Mouse (Mus musculus) embryonic stem cell, embryonic (primary cell): Measurements from ENCODE around the gene Fzr1.

Experiments used
- CTCF ChIA-PET, 4 experiments: fragments of 300-600 bp in 2 of 4; fragments of 350-600 bp in 2 of 4; sonication (Branson Sonifier 250); formaldehyde crosslinking; loops; one replicate each; lab custom pipeline; 2022; ENCODE audit warnings: inconsistent platforms in 2 of 4; lab: Charles Lee
- POLR2A ChIA-PET, 4 experiments: fragments of 300-600 bp in 2 of 4; fragments of 350-600 bp in 2 of 4; sonication (Branson Sonifier 250); formaldehyde crosslinking; loops; one replicate each; lab custom pipeline; 2022; ENCODE audit warnings: antibody characterized with exemption in 4 of 4, inconsistent platforms in 1 of 4; lab: Charles Lee

Fzr1 gene

GRCm38 (mm10) chr10:81410981-81411380, 32.7 kb upstream of the Fzr1 start:
- POLR2A ChIA-PET, result interaction anchor here in 3 of 4 experiments (0.5 to 10.0 kb wide), 11 partner anchors 8 to 746 kb away, joined by 3 to 104 read pairs (median 4); partner anchors contain the start of genes 4930404N11Rik (in 1 of the 3), Dohh (in 1 of the 3), Gm48551 (in 1 of the 3) and Pip5k1c (in 1 of the 3)
- CTCF ChIA-PET, result interaction anchor here in 2 of 4 experiments (0.6 to 1.6 kb wide), 8 partner anchors 9 to 140 kb away, joined by 3 to 9 read pairs (median 5); partner anchors contain the start of gene Pip5k1c (in 1 of the 2)

GRCm38 (mm10) chr10:81410350-81410749, 32.0 kb upstream of the Fzr1 start:
- ChIA-PET POLR2A (interaction anchor here in 3 of 4 experiments (0.6 to 10.0 kb wide), 9 partner anchors 8 to 746 kb away, joined by 3 to 104 read pairs (median 5); partner anchors contain the start of genes 4930404N11Rik (in 1 of the 3), Dohh (in 1 of the 3), Gm48551 (in 1 of the 3) and Pip5k1c (in 1 of the 3)), CTCF (interaction anchor here in 1 of 4 experiments (0.9 to 1.6 kb wide), 5 partner anchors 9 to 118 kb away, joined by 3 to 6 read pairs (median 5); partner anchors contain the start of gene Pip5k1c)

GRCm38 (mm10) chr10:81409330-81409729, 31.0 kb upstream of the Fzr1 start:
- ChIA-PET CTCF (interaction anchor here in 2 of 4 experiments (0.7 to 1.2 kb wide), 2 partner anchors 64 to 93 kb away, joined by 3 read pairs; no protein-coding TSS in a partner anchor), POLR2A (interaction anchor here in 2 of 4 experiments (0.5 to 1.7 kb wide), 5 partner anchors 20 to 449 kb away, joined by 3 to 5 read pairs (median 3); no protein-coding TSS in a partner anchor)

- ChIA-PET POLR2A (interaction anchor here in 2 of 4 experiments (1.0 to 3.0 kb wide), 5 partner anchors 9 to 479 kb away, joined by 3 to 21 read pairs (median 5); partner anchors contain the start of gene Gadd45b (in 1 of the 2)), CTCF (interaction anchor here in 3 of 4 experiments (0.7 to 7.9 kb wide), 7 partner anchors 7 to 143 kb away, joined by 3 to 98 read pairs (median 3); partner anchors contain the start of genes Gm48552 (in 1 of the 3) and Smim24 (in 1 of the 3))
Measured at GRCm38 (mm10) chr10:81408871-81409291, 30.6 kb upstream of the Fzr1 start.

- ChIA-PET POLR2A (interaction anchor here in 2 of 4 experiments (0.7 to 8.1 kb wide), 9 partner anchors 9 to 479 kb away, joined by 3 to 75 read pairs (median 5); partner anchors contain the start of genes Gadd45b (in 1 of the 2) and Pip5k1c (in 1 of the 2)), CTCF (interaction anchor here (0.5 to 7.9 kb wide), 12 partner anchors 8 to 143 kb away, joined by 3 to 98 read pairs (median 4); partner anchors contain the start of genes Gm48552 (in 1 of the 4) and Smim24 (in 1 of the 4))
Measured at GRCm38 (mm10) chr10:81408424-81408729, 30.1 kb upstream of the Fzr1 start.

- CTCF ChIA-PET, result interaction anchor here (0.5 to 7.9 kb wide), 20 partner anchors 8 to 144 kb away, joined by 3 to 98 read pairs (median 4); partner anchors contain the start of genes Fzr1 (in 1 of the 4), Gm48552 (in 1 of the 4), Pip5k1c (in 1 of the 4) and Smim24 (in 1 of the 4)
- POLR2A ChIA-PET, result interaction anchor here in 2 of 4 experiments (0.6 to 8.1 kb wide), 14 partner anchors 9 to 1240 kb away, joined by 3 to 75 read pairs (median 4); partner anchors contain the start of genes Fzr1 (in 1 of the 2), Gadd45b (in 1 of the 2) and Pip5k1c (in 1 of the 2)
Measured at GRCm38 (mm10) chr10:81407539-81408423, 29.5 kb upstream of the Fzr1 start.

GRCm38 (mm10) chr10:81406504-81407440, 28.5 kb upstream of the Fzr1 start:
- ChIA-PET POLR2A (interaction anchor here in 3 of 4 experiments (0.5 to 8.1 kb wide), 9 partner anchors 11 to 1239 kb away, joined by 3 to 75 read pairs (median 3); partner anchors contain the start of gene Fzr1 (in 1 of the 3)), CTCF (interaction anchor here (0.5 to 7.9 kb wide), 36 partner anchors 9 to 318 kb away, joined by 3 to 98 read pairs (median 4); partner anchors contain the start of genes Cactin (in 1 of the 4), Dohh (in 1 of the 4), Fzr1 (in 1 of the 4) and Gm48551 (in 1 of the 4))

- POLR2A ChIA-PET, result interaction anchor here in 3 of 4 experiments (0.6 to 8.1 kb wide), 12 partner anchors 9 to 77 kb away, joined by 3 to 104 read pairs (median 4); partner anchors contain the start of genes Fzr1 (in 1 of the 3) and Tbxa2r (in 1 of the 3)
- CTCF ChIA-PET, result interaction anchor here (0.6 to 7.9 kb wide), 41 partner anchors 10 to 203 kb away, joined by 3 to 98 read pairs (median 3); partner anchors contain the start of genes Smim24 (in 2 of the 4), Cactin (in 1 of the 4), Dohh (in 1 of the 4) and Fzr1 (in 1 of the 4)
Measured at GRCm38 (mm10) chr10:81405588-81406201, 27.4 kb upstream of the Fzr1 start.

GRCm38 (mm10) chr10:81404720-81405119, 26.4 kb upstream of the Fzr1 start:
- ChIA-PET CTCF (interaction anchor here (0.6 to 7.9 kb wide), 34 partner anchors 9 to 147 kb away, joined by 3 to 98 read pairs (median 4); partner anchors contain the start of genes Smim24 (in 3 of the 4), Apba3 (in 1 of the 4), Fzr1 (in 1 of the 4) and Gm48552 (in 1 of the 4)), POLR2A (interaction anchor here in 3 of 4 experiments (0.6 to 8.1 kb wide), 23 partner anchors 9 to 475 kb away, joined by 3 to 104 read pairs (median 4); partner anchors contain the start of genes Fzr1 (in 2 of the 3), Cactin (in 1 of the 3), Dohh (in 1 of the 3) and Gadd45b (in 1 of the 3))

GRCm38 (mm10) chr10:81404082-81404481, 25.8 kb upstream of the Fzr1 start:
- CTCF ChIA-PET, result interaction anchor here (0.6 to 7.9 kb wide), 30 partner anchors 8 to 298 kb away, joined by 3 to 98 read pairs (median 4); partner anchors contain the start of genes Smim24 (in 2 of the 4), Fzr1 (in 1 of the 4), Gm48552 (in 1 of the 4) and Pip5k1c (in 1 of the 4)
- POLR2A ChIA-PET, result interaction anchor here in 3 of 4 experiments (0.6 to 8.1 kb wide), 23 partner anchors 8 to 474 kb away, joined by 3 to 104 read pairs (median 4); partner anchors contain the start of genes Fzr1 (in 2 of the 3), Cactin (in 1 of the 3), Dohh (in 1 of the 3) and Eef2 (in 1 of the 3)

GRCm38 (mm10) chr10:81403511-81403910, 25.2 kb upstream of the Fzr1 start:
- POLR2A ChIA-PET, result interaction anchor here (0.5 to 8.1 kb wide), 26 partner anchors 8 to 386 kb away, joined by 3 to 104 read pairs (median 5); partner anchors contain the start of genes Fzr1 (in 2 of the 4), Cactin (in 1 of the 4), Dohh (in 1 of the 4) and Eef2 (in 1 of the 4)
- CTCF ChIA-PET, result interaction anchor here (0.6 to 7.9 kb wide), 25 partner anchors 8 to 297 kb away, joined by 3 to 98 read pairs (median 5); partner anchors contain the start of genes Fzr1 (in 1 of the 4), Gm48552 (in 1 of the 4), Pip5k1c (in 1 of the 4) and Smim24 (in 1 of the 4)

GRCm38 (mm10) chr10:81402227-81402765, 24.0 kb upstream of the Fzr1 start:
- ChIA-PET POLR2A (interaction anchor here (0.6 to 8.1 kb wide), 82 partner anchors 9 to 1457 kb away, joined by 3 to 104 read pairs (median 4); partner anchors contain the start of genes Cactin (in 3 of the 4), Dohh (in 2 of the 4), Fzr1 (in 2 of the 4) and Gm48551 (in 2 of the 4)), CTCF (interaction anchor here (0.6 to 7.9 kb wide), 29 partner anchors 11 to 210 kb away, joined by 3 to 98 read pairs (median 5); partner anchors contain the start of genes Atcay (in 1 of the 4), Dohh (in 1 of the 4), Fzr1 (in 1 of the 4) and Gm48551 (in 1 of the 4))

GRCm38 (mm10) chr10:81401521-81402226, 23.4 kb upstream of the Fzr1 start:
- CTCF ChIA-PET, result interaction anchor here in 3 of 4 experiments (0.5 to 7.9 kb wide), 32 partner anchors 10 to 209 kb away, joined by 3 to 98 read pairs (median 5); partner anchors contain the start of genes Dohh (in 2 of the 3), Gm48551 (in 2 of the 3), Atcay (in 1 of the 3) and Fzr1 (in 1 of the 3)
- POLR2A ChIA-PET, result interaction anchor here in 3 of 4 experiments (0.6 to 8.1 kb wide), 87 partner anchors 9 to 1457 kb away, joined by 3 to 104 read pairs (median 4); partner anchors contain the start of genes Cactin (in 3 of the 3), Dohh (in 2 of the 3), Fzr1 (in 2 of the 3) and Gm48551 (in 2 of the 3)
